Mouse (Mus musculus): Measurements from ENCODE around the gene Id4.

Gene Id4

GRCm38 (mm10) chr13:48260690-48261278 is at the start of gene Id4:
Id4 (plus strand) TSS chr13:48261228.
- peak; percentile 92 for DNase-seq (ENCODE audit: extremely low spot score, low spot score)

GRCm38 (mm10) chr13:48227136-48227535 is 33.9 kb upstream of the Id4 start:
- peak; percentile 36 for DNase-seq (ENCODE audit: extremely low spot score, low spot score)

GRCm38 (mm10) chr13:48227712-48228111 is 33.3 kb upstream of the Id4 start:
- DNase-seq (ENCODE audit: extremely low spot score, low spot score), result peak; percentile 95

- DNase-seq (ENCODE audit: extremely low spot score, low spot score), result no peak
Measured at GRCm38 (mm10) chr13:48228114-48228513, 32.9 kb upstream of the Id4 start.

- no peak for DNase-seq (ENCODE audit: extremely low spot score, low spot score)
Measured at GRCm38 (mm10) chr13:48230996-48231395, 30.0 kb upstream of the Id4 start.

- no peak for DNase-seq (ENCODE audit: extremely low spot score, low spot score)
Measured at GRCm38 (mm10) chr13:48236436-48236835, 24.6 kb upstream of the Id4 start.

GRCm38 (mm10) chr13:48236865-48237264 is 24.2 kb upstream of the Id4 start:
- no peak for DNase-seq (ENCODE audit: extremely low spot score, low spot score)

GRCm38 (mm10) chr13:48237516-48237915 is 23.5 kb upstream of the Id4 start:
- peak; percentile 24 for DNase-seq (ENCODE audit: extremely low spot score, low spot score)

- no peak for DNase-seq (ENCODE audit: extremely low spot score, low spot score)
Measured at GRCm38 (mm10) chr13:48245235-48246012, 15.6 kb upstream of the Id4 start.

GRCm38 (mm10) chr13:48252559-48252958 is 8.5 kb upstream of the Id4 start:
- no peak for DNase-seq (ENCODE audit: extremely low spot score, low spot score)

- no peak for DNase-seq (ENCODE audit: extremely low spot score, low spot score)
Measured at GRCm38 (mm10) chr13:48255026-48255425, 6.0 kb upstream of the Id4 start.

GRCm38 (mm10) chr13:48261341-48262221 is 553 bp downstream of the Id4 start:
- peak; percentile 78 for DNase-seq (ENCODE audit: extremely low spot score, low spot score)

GRCm38 (mm10) chr13:48262451-48262969 is 1.5 kb downstream of the Id4 start:
- DNase-seq (ENCODE audit: extremely low spot score, low spot score), result peak; percentile 63

- no peak for DNase-seq (ENCODE audit: extremely low spot score, low spot score)
Measured at GRCm38 (mm10) chr13:48265029-48265428, 4.0 kb downstream of the Id4 start.

GRCm38 (mm10) chr13:48273451-48274069 is 12.5 kb downstream of the Id4 start:
- peak; percentile 52 for DNase-seq (ENCODE audit: extremely low spot score, low spot score)

GRCm38 (mm10) chr13:48274107-48274506 is 13.1 kb downstream of the Id4 start:
- no peak for DNase-seq (ENCODE audit: extremely low spot score, low spot score)

GRCm38 (mm10) chr13:48276981-48277380 is 16.0 kb downstream of the Id4 start:
- DNase-seq (ENCODE audit: extremely low spot score, low spot score), result no peak

GRCm38 (mm10) chr13:48284426-48284825 is 23.4 kb downstream of the Id4 start:
- no peak for DNase-seq (ENCODE audit: extremely low spot score, low spot score)

GRCm38 (mm10) chr13:48284918-48285693 is 24.1 kb downstream of the Id4 start:
- DNase-seq (ENCODE audit: extremely low spot score, low spot score), result no peak

GRCm38 (mm10) chr13:48290427-48290826 is 29.4 kb downstream of the Id4 start:
- peak; percentile 14 for DNase-seq (ENCODE audit: extremely low spot score, low spot score)
